Mouse (Mus musculus) thymus, adult 2 months (tissue): ENCODE data around the gene Nlrp1a. TPM values are rescaled to one million over a fixed set of nuclear protein-coding genes. Genes with fewer than 3 reads are reported as not detected.

Experiments
- DNase-seq: peaks from one replicate; pipeline ENCODE4 v3.0.0; 2021
- H3K27ac ChIP-seq: fragments of 200-500 bp; 2 replicates; pipeline ENCODE4 v1.5.1; 2012; ENCODE audit warnings: low read length, control low read depth; ENCODE audit not compliant: control insufficient read depth, insufficient read depth
- H3K27me3 ChIP-seq: fragments of 200-500 bp; 2 replicates; pipeline ENCODE4 v1.6.1; 2012; ENCODE audit warnings: mild to moderate bottlenecking, low read length, moderate library complexity, mixed read lengths; ENCODE audit not compliant: control insufficient read depth, insufficient read depth
- H3K36me3 ChIP-seq: fragments of 200-500 bp; 2 replicates; pipeline ENCODE4 v1.6.1; 2012; ENCODE audit warnings: mild to moderate bottlenecking, low read length, moderate library complexity; ENCODE audit not compliant: control insufficient read depth, insufficient read depth
- H3K4me1 ChIP-seq: fragments of 200-500 bp; replicated peaks from 2 replicates; pipeline ENCODE4 v1.6.1; 2012; ENCODE audit warnings: low read length; ENCODE audit not compliant: control insufficient read depth, insufficient read depth
- H3K4me3 ChIP-seq: fragments of 200-500 bp; 2 replicates; pipeline ENCODE4 v1.5.1; 2012; ENCODE audit warnings: mild to moderate bottlenecking, low read length, control low read depth, moderate library complexity; ENCODE audit not compliant: control insufficient read depth, insufficient read depth
- CTCF ChIP-seq: fragments of 200-500 bp; IDR thresholded peaks from 2 replicates; pipeline ENCODE4 v1.5.1; 2012; ENCODE audit warnings: mild to moderate bottlenecking, control low read depth, low read length, moderate library complexity, borderline replicate concordance; ENCODE audit not compliant: control insufficient read depth, poor library complexity, insufficient read depth; ENCODE audit errors: extremely low read depth
- POLR2A ChIP-seq: fragments of 200-500 bp; IDR thresholded peaks from 2 replicates; pipeline ENCODE4 v1.6.1; 2012; ENCODE audit warnings: mild to moderate bottlenecking, low read length, control low read depth, moderate library complexity; ENCODE audit not compliant: control insufficient read depth, poor library complexity, insufficient read depth; ENCODE audit errors: extremely low read depth
- WGBS: fragments of 180-500 bp; shearing (Covaris S2); methylation state at CpG from one replicate; pipeline ENCODE4 v1.1.7; 2018; 5-methylcytosine and 5-hydroxymethylcytosine counted together
- polyA plus RNA-seq: library from polyadenylated mRNA; depleted of rRNA; stranded (reverse); fragments of >200 nt; gene quantifications from 2 replicates; pipeline ENCODE4 v1.2.3, GENCODE M21; 2012; rRNA removed

Nlrp1a gene
- polyA plus RNA-seq, 1 experiment = 0.12 TPM

- Histone ChIP-seq H3K4me1 (no peaks in the 10 kb centered on the region), H3K36me3 (no peaks in the 10 kb centered on the region), H3K27me3 (no peaks in the 10 kb centered on the region), H3K4me3 (no peak overlapping the region), H3K27ac (no peak overlapping the region)
- no peak for TF ChIP-seq POLR2A
- no peak for TF ChIP-seq CTCF
- no peak for DNase-seq
Measured at GRCm38 (mm10) chr11:71106261-71107021, 38.1 kb downstream of the Nlrp1a start.

- no peak for TF ChIP-seq POLR2A
- no peak for TF ChIP-seq CTCF
- Histone ChIP-seq H3K4me1 (no peaks in the 10 kb centered on the region), H3K27me3 (no peaks in the 10 kb centered on the region), H3K36me3 (no peaks in the 10 kb centered on the region), H3K27ac (no peak overlapping the region), H3K4me3 (no peak overlapping the region)
- DNase-seq = no peak
Measured at GRCm38 (mm10) chr11:71103931-71104330, 40.6 kb downstream of the Nlrp1a start.

GRCm38 (mm10) chr11:71076342-71076741, 68.2 kb downstream of the Nlrp1a start:
- Histone ChIP-seq H3K27ac (no peak overlapping the region), H3K27me3 (no peaks in the 10 kb centered on the region), H3K4me1 (no peaks in the 10 kb centered on the region), H3K4me3 (no peak overlapping the region), H3K36me3 (no peaks in the 10 kb centered on the region)
- no peak for DNase-seq
- no peak for TF ChIP-seq POLR2A
- TF ChIP-seq CTCF = no peak
- WGBS = 85% methylated on average over 1 of the region's 1 CpGs

- no peak for TF ChIP-seq POLR2A
- TF ChIP-seq CTCF = no peak
- no peak for DNase-seq
- no peak overlapping the region for H3K27ac ChIP-seq
- no peaks in the 10 kb centered on the region for H3K27me3 ChIP-seq
- no peaks in the 10 kb centered on the region for H3K4me1 ChIP-seq
- WGBS = 0% methylated on average over 1 of the region's 1 CpGs
- no peak overlapping the region for H3K4me3 ChIP-seq
- no peaks in the 10 kb centered on the region for H3K36me3 ChIP-seq
Measured at GRCm38 (mm10) chr11:71052554-71052953, 92.0 kb downstream of the Nlrp1a start.

Other genes starting within 250 kb of the Nlrp1a start
- 49.4 and 50.2 TPM in 2 replicates for gene Nup88, start 174.7 kb downstream of the Nlrp1a start, polyA plus RNA-seq
- 45.5 and 63.5 TPM in 2 replicates for gene Rpain, start 174.5 kb downstream of the Nlrp1a start, polyA plus RNA-seq
- gene C1qbp, start 161.7 kb downstream of the Nlrp1a start, polyA plus RNA-seq = 132 and 253 TPM in 2 replicates
- 26.4 and 28.4 TPM in 2 replicates for gene Dhx33, start 140.3 kb downstream of the Nlrp1a start, polyA plus RNA-seq
- 8.6 and 10.0 TPM in 2 replicates for gene Mis12, start 125.1 kb downstream of the Nlrp1a start, polyA plus RNA-seq
- 12.5 and 14.1 TPM in 2 replicates for gene Derl2, start 124.9 kb downstream of the Nlrp1a start, polyA plus RNA-seq
- gene 6330403K07Rik, start 111.2 kb downstream of the Nlrp1a start, polyA plus RNA-seq = 0.84 and 1.2 TPM in 2 replicates
- gene Nlrp1b, start 86.0 kb upstream of the Nlrp1a start, polyA plus RNA-seq = 0.59 and 0.84 TPM in 2 replicates